Mouse (Mus musculus) C2C12 (cell line): Measurements from ENCODE around the gene Ddah1. TPM values are rescaled to one million over a fixed set of nuclear protein-coding genes. Genes with fewer than 3 reads are reported as not detected.

ENCODE experiments used
- H3K27me3 ChIP-seq: one replicate; pipeline ENCODE4 v1.6.1; 2011; ENCODE audit not compliant: control insufficient read depth, insufficient read depth, insufficient read length
- H3K36me3 ChIP-seq: one replicate; pipeline ENCODE4 v1.6.1; 2011; ENCODE audit not compliant: control insufficient read depth, insufficient read depth
- H3K4me3 ChIP-seq: one replicate; pipeline ENCODE4 v1.5.1; 2011; ENCODE audit warnings: mild to moderate bottlenecking, control low read depth; ENCODE audit not compliant: poor library complexity, insufficient read depth, severe bottlenecking
- H3K79me2 ChIP-seq: one replicate; pipeline ENCODE4 v1.6.1; 2011; ENCODE audit not compliant: control insufficient read depth, insufficient read depth
- H3K79me3 ChIP-seq: one replicate; pipeline ENCODE4 v1.6.1; 2011; ENCODE audit warnings: low read depth, control low read depth
- H3ac ChIP-seq: one replicate; pipeline ENCODE3; 2011; ENCODE audit warnings: low read depth; ENCODE audit not compliant: control insufficient read depth, insufficient read length
- CEBPB ChIP-seq: IDR thresholded peaks from one replicate; pipeline ENCODE4 v1.6.1; 2011; ENCODE audit warnings: low read depth, mild to moderate bottlenecking, control low read depth, moderate library complexity
- CTCF ChIP-seq: IDR thresholded peaks from one replicate; pipeline ENCODE4 v1.5.1; 2011; ENCODE audit not compliant: control insufficient read depth, insufficient read depth, insufficient read length
- FOSL1 ChIP-seq: IDR thresholded peaks from one replicate; pipeline ENCODE4 v1.8.0; 2011; ENCODE audit warnings: mild to moderate bottlenecking, low read length; ENCODE audit not compliant: poor library complexity, insufficient read depth, severe bottlenecking
- MAX ChIP-seq: IDR thresholded peaks from one replicate; pipeline ENCODE4 v1.6.1; 2011; ENCODE audit warnings: mild to moderate bottlenecking, control low read depth
- MYOD1 ChIP-seq: IDR thresholded peaks from one replicate; pipeline ENCODE4 v1.6.1; 2011; ENCODE audit warnings: low read depth; ENCODE audit not compliant: control insufficient read depth, insufficient read length
- MYOG ChIP-seq: IDR thresholded peaks from one replicate; pipeline ENCODE4 v1.6.1; 2011; ENCODE audit not compliant: control insufficient read depth, insufficient read length; ENCODE audit errors: extremely low read depth
- USF1 ChIP-seq: IDR thresholded peaks from one replicate; pipeline ENCODE4 v1.6.1; 2011; ENCODE audit warnings: low read depth, mild to moderate bottlenecking, control low read depth, moderate library complexity
- polyA plus RNA-seq: library from polyadenylated mRNA; unstranded; fragments of >200 nt; fragmentation: generic; extraction: Trizol; gene quantifications from one replicate; pipeline ENCODE4 v1.2.1, GENCODE M21; 2012; ENCODE audit warnings: missing spikeins

Gene Ddah1
- polyA plus RNA-seq, 1 experiment, result 15.8 TPM

DNA sequence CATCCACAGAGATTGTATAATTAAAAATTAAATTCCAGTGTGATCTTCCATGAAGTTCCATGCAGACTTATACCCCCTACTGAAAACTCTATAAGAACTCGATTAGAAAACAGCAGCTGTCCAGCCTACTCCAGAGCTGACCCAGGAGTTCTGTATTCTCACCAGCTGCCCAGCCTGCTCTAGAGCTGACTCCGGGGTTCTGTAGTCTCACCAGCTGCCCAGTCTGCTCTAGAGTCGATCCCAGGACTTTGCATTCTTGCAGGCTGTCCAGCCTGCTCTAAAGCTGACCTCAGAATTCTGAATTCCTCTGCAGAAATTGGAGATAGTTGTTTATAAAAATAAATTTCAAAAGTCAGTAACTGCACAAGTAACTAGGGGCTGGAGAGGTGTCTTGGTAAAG lies 40.9 kb downstream of the Ddah1 start:
- TF ChIP-seq USF1, result no peak
- no peak for TF ChIP-seq CEBPB
- no peak for TF ChIP-seq MYOD1
- no peak for TF ChIP-seq FOSL1
- no peak for TF ChIP-seq MAX
- TF ChIP-seq CTCF, result no peak
- TF ChIP-seq MYOG, result no peak
- Histone ChIP-seq H3K27me3 (no peaks in the 10 kb centered on the region), H3K4me3 (no peak overlapping the region), H3K79me2 (no peaks in the 10 kb centered on the region), H3K36me3 (no peaks in the 10 kb centered on the region), H3K79me3 (no peaks in the 10 kb centered on the region), H3ac (no peak overlapping the region)

- Histone ChIP-seq H3K79me2 (no peaks in the 10 kb centered on the region), H3K27me3 (no peaks in the 10 kb centered on the region), H3K36me3 (no peaks in the 10 kb centered on the region), H3ac (no peak overlapping the region), H3K79me3 (no peaks in the 10 kb centered on the region), H3K4me3 (no peak overlapping the region)
- TF ChIP-seq CEBPB, result no peak
- no peak for TF ChIP-seq CTCF
- no peak for TF ChIP-seq MYOD1
- TF ChIP-seq MYOG, result no peak
- no peak for TF ChIP-seq FOSL1
- no peak for TF ChIP-seq MAX
- TF ChIP-seq USF1, result no peak
These were observed 43.6 kb downstream of the Ddah1 start for GRCm38 (mm10) chr3:145802106-145802505.

DNA sequence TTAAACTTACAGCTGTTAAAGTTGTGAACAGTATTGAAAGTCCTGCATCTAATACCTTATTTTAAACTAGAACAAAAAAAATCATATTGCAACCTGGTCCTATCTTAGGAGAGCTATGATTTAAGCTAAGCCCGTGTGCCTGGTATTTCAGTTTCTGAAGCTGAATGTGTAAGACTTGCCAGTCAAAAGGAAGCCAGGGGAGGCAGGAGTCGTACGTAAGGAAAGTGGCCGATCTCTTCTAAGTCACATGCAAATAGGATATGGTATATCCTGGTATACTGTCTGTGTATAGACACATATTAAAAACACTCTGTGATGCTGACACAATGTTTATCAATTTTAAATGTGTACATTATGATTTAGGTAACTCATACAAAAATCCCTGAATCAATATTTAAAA lies 47.4 kb downstream of the Ddah1 start:
- Histone ChIP-seq H3K36me3 (no peaks in the 10 kb centered on the region), H3K79me2 (no peaks in the 10 kb centered on the region), H3ac (no peak overlapping the region), H3K4me3 (no peak overlapping the region), H3K79me3 (no peaks in the 10 kb centered on the region), H3K27me3 (no peaks in the 10 kb centered on the region)
- TF ChIP-seq CEBPB, result no peak
- TF ChIP-seq MYOG, result no peak
- no peak for TF ChIP-seq CTCF
- no peak for TF ChIP-seq MAX
- TF ChIP-seq MYOD1, result no peak
- no peak for TF ChIP-seq FOSL1
- no peak for TF ChIP-seq USF1

- Histone ChIP-seq H3K4me3 (no peak overlapping the region), H3K79me2 (no peaks in the 10 kb centered on the region), H3K27me3 (no peaks in the 10 kb centered on the region), H3K36me3 (no peaks in the 10 kb centered on the region), H3ac (no peak overlapping the region), H3K79me3 (no peaks in the 10 kb centered on the region)
- TF ChIP-seq USF1 (no peak), MAX (no peak), FOSL1 (no peak), MYOG (no peak), CTCF (no peak), MYOD1 (no peak), CEBPB (no peak)
These were observed 48.0 kb downstream of the Ddah1 start for GRCm38 (mm10) chr3:145806502-145806901.

DNA sequence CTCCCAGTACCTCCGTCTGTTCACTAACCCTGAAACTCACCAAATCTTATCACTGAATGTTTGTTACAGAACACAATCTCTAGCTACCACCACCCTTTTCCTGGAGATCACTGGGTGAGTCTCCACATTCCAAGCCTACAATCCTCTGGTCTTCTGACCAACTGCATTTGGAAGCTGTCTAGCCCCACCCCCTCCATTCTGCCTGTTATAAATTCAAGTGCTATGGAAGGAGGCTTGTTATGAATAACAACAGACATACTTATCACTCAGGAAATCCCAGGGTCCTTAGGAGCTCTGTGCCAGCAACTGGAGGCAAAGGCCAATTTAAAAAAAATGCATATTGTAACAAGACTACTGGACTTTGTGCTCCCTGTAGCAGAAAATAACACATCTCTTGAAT lies 58.3 kb downstream of the Ddah1 start:
- Histone ChIP-seq H3K27me3 (no peaks in the 10 kb centered on the region), H3K79me3 (no peaks in the 10 kb centered on the region), H3K4me3 (no peak overlapping the region), H3K36me3 (no peaks in the 10 kb centered on the region), H3ac (no peak overlapping the region), H3K79me2 (no peaks in the 10 kb centered on the region)
- TF ChIP-seq CEBPB, result no peak
- TF ChIP-seq MYOD1, result no peak
- no peak for TF ChIP-seq FOSL1
- TF ChIP-seq MAX, result no peak
- TF ChIP-seq CTCF, result no peak
- no peak for TF ChIP-seq MYOG
- TF ChIP-seq USF1, result no peak

- Histone ChIP-seq H3K27me3 (no peaks in the 10 kb centered on the region), H3ac (no peak overlapping the region), H3K4me3 (no peak overlapping the region), H3K36me3 (no peaks in the 10 kb centered on the region), H3K79me2 (no peaks in the 10 kb centered on the region), H3K79me3 (no peaks in the 10 kb centered on the region)
- TF ChIP-seq CEBPB (no peak), CTCF (no peak), MYOD1 (no peak), MYOG (no peak), MAX (no peak), FOSL1 (no peak), USF1 (no peak)
These were observed 58.8 kb downstream of the Ddah1 start for GRCm38 (mm10) chr3:145817276-145817675.
